14 mouse cellular contexts compared by ENCODE assay signal in genomic region chr6:104402348-104402747, GRCm38 (mm10).
"Had no signal": no experiment of that assay in that cellular context is flagged by ENCODE, and none has a peak within 500 bp of the region (broad histone marks: within the 10 kb centered on the region; RNA-seq: fewer than 3 reads in every experiment).

No protein-coding gene starts in this region.

- H3K27me3 ChIP-seq: limb, embryonic 15.5 days; liver, embryonic 12.5 days; neural tube, embryonic 15.5 days had no signal

- ATAC-seq: liver, embryonic 12.5 days had no signal

- DNase-seq: kidney, adult 11 months; kidney, adult 9 months; kidney, postnatal 10 days; lung, embryonic 14.5 days; lung, postnatal 10 days; right cerebral cortex, adult 18-20 months; right cerebral cortex, postnatal 25 days; thymus, postnatal 4 days had no signal

- H3K9me3 ChIP-seq: limb, embryonic 15.5 days; liver, embryonic 12.5 days; neural tube, embryonic 15.5 days had no signal

- H3K27ac ChIP-seq: limb, embryonic 15.5 days; liver, embryonic 12.5 days; macrophage; neural tube, embryonic 15.5 days; stomach, postnatal 0 days had no signal

- H3K36me3 ChIP-seq: limb, embryonic 15.5 days; liver, embryonic 12.5 days; neural tube, embryonic 15.5 days had no signal

- H3K4me1 ChIP-seq: limb, embryonic 15.5 days; liver, embryonic 12.5 days; neural tube, embryonic 15.5 days had no signal

- H3K9ac ChIP-seq: limb, embryonic 15.5 days; liver, embryonic 12.5 days; lung, embryonic 14.5 days; neural tube, embryonic 15.5 days had no signal

- H3K4me2 ChIP-seq: limb, embryonic 15.5 days; liver, embryonic 12.5 days; lung, embryonic 14.5 days; neural tube, embryonic 15.5 days had no signal

- H3K4me3 ChIP-seq: limb, embryonic 15.5 days; liver, embryonic 12.5 days; myocyte; neural tube, embryonic 15.5 days had no signal
